Mouse (Mus musculus) layer of hippocampus, adult 8-10 months (tissue): Measurements from ENCODE around the gene Galntl5. TPM values are rescaled to one million over a fixed set of nuclear protein-coding genes. Genes with fewer than 3 reads are reported as not detected.
"Not testable (repeated sequence)": the region's sequence is repeated elsewhere in the genome, so short reads cannot be mapped to it uniquely, and the experiment has no call there.

Experiments used
- DNase-seq, 2 experiments: peaks; one replicate each; pipeline ENCODE4 v3.0.0; 2022; ENCODE audit warnings: low spot score in 2 of 2
- total RNA-seq, 4 experiments: library from RNA; stranded (reverse); gene quantifications; 2 replicates each; pipeline ENCODE4 v1.2.4; 2022

Gene Galntl5
- total RNA-seq, result not detected

GRCm38 (mm10) chr5:25181004-25181531 is at the start of gene Galntl5:
Galntl5 (plus strand) TSS chr5:25181460.
- no peak for DNase-seq

GRCm38 (mm10) chr5:25146705-25147104 is 34.6 kb upstream of the Galntl5 start:
- DNase-seq, result no peak

- DNase-seq, result no peak
These were observed 31.8 kb upstream of the Galntl5 start for GRCm38 (mm10) chr5:25149331-25149965.

- no peak for DNase-seq
These were observed 27.8 kb upstream of the Galntl5 start for GRCm38 (mm10) chr5:25153491-25153890.

- no peak for DNase-seq
These were observed 27.3 kb upstream of the Galntl5 start for GRCm38 (mm10) chr5:25153996-25154395.

GRCm38 (mm10) chr5:25154823-25155222 is 26.4 kb upstream of the Galntl5 start:
- no peak for DNase-seq

- DNase-seq, result no peak
These were observed 25.9 kb upstream of the Galntl5 start for GRCm38 (mm10) chr5:25155351-25155750.

GRCm38 (mm10) chr5:25157136-25157535 is 24.1 kb upstream of the Galntl5 start:
- no peak for DNase-seq

GRCm38 (mm10) chr5:25160515-25160914 is 20.7 kb upstream of the Galntl5 start:
- peak; percentile 70 to 72 for DNase-seq

- no peak for DNase-seq
These were observed 18.3 kb upstream of the Galntl5 start for GRCm38 (mm10) chr5:25162981-25163380.

- no peak for DNase-seq
These were observed 17.3 kb upstream of the Galntl5 start for GRCm38 (mm10) chr5:25163938-25164337.

- DNase-seq, result no peak
These were observed 16.9 kb upstream of the Galntl5 start for GRCm38 (mm10) chr5:25164341-25164740.

- DNase-seq, result no peak
These were observed 16.0 kb upstream of the Galntl5 start for GRCm38 (mm10) chr5:25165102-25165788.

GRCm38 (mm10) chr5:25165789-25166135 is 15.5 kb upstream of the Galntl5 start:
- no peak for DNase-seq

GRCm38 (mm10) chr5:25166665-25167064 is 14.6 kb upstream of the Galntl5 start:
- DNase-seq, result no peak

- DNase-seq, result not testable (repeated sequence)
These were observed 3.3 kb upstream of the Galntl5 start for GRCm38 (mm10) chr5:25177937-25178336.

GRCm38 (mm10) chr5:25178543-25178942 is 2.7 kb upstream of the Galntl5 start:
- not testable (repeated sequence) for DNase-seq

GRCm38 (mm10) chr5:25179284-25179683 is 2.0 kb upstream of the Galntl5 start:
- DNase-seq, result no peak

GRCm38 (mm10) chr5:25179936-25180488 is 1.2 kb upstream of the Galntl5 start:
- DNase-seq, result no peak

GRCm38 (mm10) chr5:25183595-25183994 is 2.3 kb downstream of the Galntl5 start:
- DNase-seq, result no peak

GRCm38 (mm10) chr5:25184594-25184993 is 3.3 kb downstream of the Galntl5 start:
- no peak for DNase-seq

- DNase-seq, result no peak
These were observed 6.5 kb downstream of the Galntl5 start for GRCm38 (mm10) chr5:25187727-25188126.

- no peak for DNase-seq
These were observed 7.5 kb downstream of the Galntl5 start for GRCm38 (mm10) chr5:25188802-25189201.
